Mouse (Mus musculus): ENCODE results near the gene Atp2a1. TPM values are rescaled to one million over a fixed set of nuclear protein-coding genes. Genes with fewer than 3 reads are reported as not detected.

Gene Atp2a1
- polyA plus RNA-seq, 2 experiments = 0.16 TPM; not detected in 1

GRCm38 (mm10) chr7:126455242-126455641 is 7.7 kb downstream of the Atp2a1 start:
- no peaks in the 10 kb centered on the region for H3K27me3 ChIP-seq (ENCODE audit: control insufficient read depth, insufficient read depth, low read length)
- H3K36me3 ChIP-seq (replicated peaks; ENCODE audit: control insufficient read depth, insufficient read depth, low read depth) = no peaks in the 10 kb centered on the region
- no peaks in the 10 kb centered on the region for H3K4me1 ChIP-seq (replicated peaks; ENCODE audit: control insufficient read depth in 2 of 2, insufficient read depth in 2 of 2, low read length in 1 of 2)
- 57% methylated on average over 2 of the region's 2 CpGs for WGBS (ENCODE audit: insufficient replicate concordance)
- ATAC-seq (ENCODE audit: insufficient read depth) = no peak
- no peaks in the 10 kb centered on the region for H3K9me3 ChIP-seq (ENCODE audit: control insufficient read depth, low read length)
- H3K27ac ChIP-seq = no peak overlapping the region
- H3K4me2 ChIP-seq (ENCODE audit: low read depth) = no peak overlapping the region
- no peak overlapping the region for H3K9ac ChIP-seq (replicated peaks)
- no peak for DNase-seq (ENCODE audit: low read depth in 3 of 3, low spot score in 3 of 3)
- no peak for TF ChIP-seq CTCF (IDR thresholded peaks at IDR 0.05; ENCODE audit: low read depth)
- no peak overlapping the region for H3K4me3 ChIP-seq (ENCODE audit: insufficient read depth in 1 of 2, low read depth in 2 of 2, low read length in 2 of 2)

- H3K9ac ChIP-seq (replicated peaks) = no peak overlapping the region
- H3K27me3 ChIP-seq (ENCODE audit: control insufficient read depth, insufficient read depth, low read length) = no peaks in the 10 kb centered on the region
- no peak overlapping the region for H3K4me2 ChIP-seq (ENCODE audit: low read depth)
- 43% methylated on average over 7 of the region's 7 CpGs for WGBS (ENCODE audit: insufficient replicate concordance)
- TF ChIP-seq CTCF (IDR thresholded peaks at IDR 0.05; ENCODE audit: low read depth) = no peak
- no peak for TF ChIP-seq EP300 (IDR thresholded peaks at IDR 0.05; ENCODE audit: low read depth)
- no peak overlapping the region for H3K4me3 ChIP-seq (ENCODE audit: insufficient read depth in 1 of 2, low read depth in 2 of 2, low read length in 2 of 2)
- ATAC-seq (ENCODE audit: insufficient read depth) = no peak
- no peak for DNase-seq (ENCODE audit: low read depth in 3 of 3, low spot score in 3 of 3)
- no peak overlapping the region for H3K27ac ChIP-seq
- no peaks in the 10 kb centered on the region for H3K4me1 ChIP-seq (replicated peaks; ENCODE audit: control insufficient read depth in 2 of 2, insufficient read depth in 2 of 2, low read length in 1 of 2)
- no peaks in the 10 kb centered on the region for H3K36me3 ChIP-seq (replicated peaks; ENCODE audit: control insufficient read depth, insufficient read depth, low read depth)
- no peaks in the 10 kb centered on the region for H3K9me3 ChIP-seq (ENCODE audit: control insufficient read depth, low read length)
These were observed 9.0 kb downstream of the Atp2a1 start for GRCm38 (mm10) chr7:126453861-126454260.

- 71% methylated on average over 3 of the region's 3 CpGs for WGBS (ENCODE audit: insufficient replicate concordance)
These were observed 10.7 kb downstream of the Atp2a1 start for GRCm38 (mm10) chr7:126452244-126452643.

GRCm38 (mm10) chr7:126450641-126451040 is 12.3 kb downstream of the Atp2a1 start:
- Histone ChIP-seq H3K4me1 (replicated peaks; ENCODE audit: control insufficient read depth in 2 of 2, insufficient read depth in 2 of 2, low read length in 1 of 2) (no peaks in the 10 kb centered on the region), H3K4me3 (ENCODE audit: insufficient read depth in 1 of 2, low read depth in 2 of 2, low read length in 2 of 2) (no peak overlapping the region), H3K27ac (no peak overlapping the region), H3K27me3 (ENCODE audit: control insufficient read depth, insufficient read depth, low read length) (no peaks in the 10 kb centered on the region), H3K9me3 (ENCODE audit: control insufficient read depth, low read length) (no peaks in the 10 kb centered on the region), H3K36me3 (replicated peaks; ENCODE audit: control insufficient read depth, insufficient read depth, low read depth) (no peaks in the 10 kb centered on the region), H3K9ac (replicated peaks) (no peak overlapping the region), H3K4me2 (ENCODE audit: low read depth) (no peak overlapping the region)
- TF ChIP-seq CTCF (IDR thresholded peaks at IDR 0.05; ENCODE audit: low read depth) (no peak), EP300 (IDR thresholded peaks at IDR 0.05; ENCODE audit: low read depth) (no peak)
- ATAC-seq (ENCODE audit: insufficient read depth) (no peak), DNase-seq (ENCODE audit: low read depth in 3 of 3, low spot score in 3 of 3) (no peak)
- 72% methylated on average over 6 of the region's 6 CpGs for WGBS (ENCODE audit: insufficient replicate concordance)

More at GRCm38 (mm10) chr7:126452244-126452643, 10.7 kb downstream of the Atp2a1 start:
- no peaks in the 10 kb centered on the region for H3K36me3 ChIP-seq (replicated peaks; ENCODE audit: control insufficient read depth, insufficient read depth, low read depth)
- no peak overlapping the region for H3K9ac ChIP-seq (replicated peaks)
- TF ChIP-seq EP300 (IDR thresholded peaks at IDR 0.05; ENCODE audit: low read depth) = no peak
- no peak for TF ChIP-seq CTCF (IDR thresholded peaks at IDR 0.05; ENCODE audit: low read depth)
- no peak overlapping the region for H3K27ac ChIP-seq
- no peaks in the 10 kb centered on the region for H3K9me3 ChIP-seq (ENCODE audit: control insufficient read depth, low read length)
- DNase-seq (ENCODE audit: low read depth in 3 of 3, low spot score in 3 of 3) = no peak
- H3K27me3 ChIP-seq (ENCODE audit: control insufficient read depth, insufficient read depth, low read length) = no peaks in the 10 kb centered on the region
- H3K4me2 ChIP-seq (ENCODE audit: low read depth) = no peak overlapping the region
- no peak for ATAC-seq (ENCODE audit: insufficient read depth)
- no peaks in the 10 kb centered on the region for H3K4me1 ChIP-seq (replicated peaks; ENCODE audit: control insufficient read depth in 2 of 2, insufficient read depth in 2 of 2, low read length in 1 of 2)
- H3K4me3 ChIP-seq (ENCODE audit: insufficient read depth in 1 of 2, low read depth in 2 of 2, low read length in 2 of 2) = no peak overlapping the region

GRCm38 (mm10) chr7:126449991-126450390 is 12.9 kb downstream of the Atp2a1 start:
- H3K4me1 ChIP-seq (replicated peaks; ENCODE audit: control insufficient read depth in 2 of 2, insufficient read depth in 2 of 2, low read length in 1 of 2) = no peaks in the 10 kb centered on the region
- no peak overlapping the region for H3K4me3 ChIP-seq (ENCODE audit: insufficient read depth in 1 of 2, low read depth in 2 of 2, low read length in 2 of 2)
- DNase-seq (ENCODE audit: low read depth in 3 of 3, low spot score in 3 of 3) = no peak
- ATAC-seq (ENCODE audit: insufficient read depth) = no peak
- no peaks in the 10 kb centered on the region for H3K27me3 ChIP-seq (ENCODE audit: control insufficient read depth, insufficient read depth, low read length)
- 84% methylated on average over 18 of the region's 18 CpGs for WGBS (ENCODE audit: insufficient replicate concordance)
- no peak overlapping the region for H3K9ac ChIP-seq (replicated peaks)
- H3K27ac ChIP-seq = no peak overlapping the region
- H3K4me2 ChIP-seq (ENCODE audit: low read depth) = no peak overlapping the region
- H3K9me3 ChIP-seq (ENCODE audit: control insufficient read depth, low read length) = no peaks in the 10 kb centered on the region
- TF ChIP-seq EP300 (IDR thresholded peaks at IDR 0.05; ENCODE audit: low read depth) (no peak), CTCF (IDR thresholded peaks at IDR 0.05; ENCODE audit: low read depth) (no peak)
- H3K36me3 ChIP-seq (replicated peaks; ENCODE audit: control insufficient read depth, insufficient read depth, low read depth) = no peaks in the 10 kb centered on the region
